Mouse (Mus musculus) forebrain, embryonic 14.5 days (tissue): ENCODE measurements around the gene Fshb. TPM values are rescaled to one million over a fixed set of nuclear protein-coding genes. Genes with fewer than 3 reads are reported as not detected.
A peak's percentile ranks its signal among the peaks of the same experiment; 100 is the strongest.

Source experiments
- ATAC-seq: fragments of 200-750 bp; cut with Nextera tagmentation; 2 replicates; pipeline ENCODE4 v1.8.0; 2017; ENCODE audit warnings: mild to moderate bottlenecking, moderate library complexity
- DNase-seq: peaks from one replicate; pipeline ENCODE4 v3.0.0-alpha.2; 2015; ENCODE audit warnings: low spot score
- H3K27ac ChIP-seq: fragments of 300-500 bp; sonication (generic); 2 replicates; pipeline ENCODE4 v1.5.1; 2014; ENCODE audit warnings: low read depth, mild to moderate bottlenecking, control low read depth, low read length, moderate library complexity
- H3K27me3 ChIP-seq: fragments of 300-500 bp; sonication (generic); replicated peaks from 2 replicates; pipeline ENCODE4 v1.6.1; 2014; ENCODE audit warnings: low read length, control low read depth, mixed read lengths; ENCODE audit not compliant: control insufficient read depth, insufficient read depth
- H3K36me3 ChIP-seq: fragments of 300-500 bp; sonication (generic); 2 replicates; pipeline ENCODE4 v1.6.1; 2014; ENCODE audit warnings: low read length, control low read depth; ENCODE audit not compliant: control insufficient read depth, insufficient read depth
- H3K4me1 ChIP-seq: fragments of 300-500 bp; sonication (generic); 2 replicates; pipeline ENCODE4 v1.6.1; 2014; ENCODE audit warnings: antibody characterized with exemption, low read length, control low read depth; ENCODE audit not compliant: control insufficient read depth, insufficient read depth
- H3K4me2 ChIP-seq: fragments of 300-500 bp; sonication (generic); 2 replicates; pipeline ENCODE4 v1.6.1; 2014; ENCODE audit warnings: mild to moderate bottlenecking, control low read depth, low read length
- H3K4me3 ChIP-seq: fragments of 300-500 bp; sonication (generic); 2 replicates; pipeline ENCODE4 v1.5.1; 2014; ENCODE audit warnings: low read depth, low read length, control low read depth
- H3K9ac ChIP-seq: fragments of 300-500 bp; sonication (generic); 2 replicates; pipeline ENCODE4 v1.6.1; 2014; ENCODE audit warnings: mild to moderate bottlenecking, low read length, control low read depth, moderate library complexity
- H3K9me3 ChIP-seq: fragments of 300-500 bp; sonication (generic); replicated peaks from 2 replicates; pipeline ENCODE4 v1.6.1; 2016; ENCODE audit warnings: low read length, control low read depth, mixed read lengths; ENCODE audit not compliant: control insufficient read depth
- WGBS: fragments of 180-500 bp; shearing (Covaris S2); extraction: QIAGEN DNeasy Blood & Tissue Kit; methylation state at CpG from one replicate; pipeline ENCODE4 v1.1.7; 2014; 5-methylcytosine and 5-hydroxymethylcytosine counted together
- polyA plus RNA-seq: library from polyadenylated mRNA; unstranded; fragments of >200 nt; fragmentation: Nextera tagmentation; extraction: Ambion mirVana; gene quantifications from 2 replicates; pipeline ENCODE4 v1.2.1, GENCODE M21; 2014

Gene Fshb
- not detected in 2 replicates for polyA plus RNA-seq

GRCm38 (mm10) chr2:107059556-107059955 is at the start of gene Fshb:
TSS of gene Fshb (minus strand) at chr2:107059656.
- Histone ChIP-seq H3K27ac (no peak within 1 kb of the TSS), H3K9me3 (no peaks in the 10 kb centered on the region), H3K9ac (no peak within 1 kb of the TSS), H3K4me3 (no peak within 1 kb of the TSS), H3K27me3 (no peaks in the 10 kb centered on the region), H3K4me2 (no peak within 1 kb of the TSS), H3K4me1 (no peaks in the 10 kb centered on the region), H3K36me3 (no peaks in the 10 kb centered on the region)
- DNase-seq (no peak), ATAC-seq (no peak)
- 84% methylated on average over 4 of the region's 4 CpGs for WGBS

DNA sequence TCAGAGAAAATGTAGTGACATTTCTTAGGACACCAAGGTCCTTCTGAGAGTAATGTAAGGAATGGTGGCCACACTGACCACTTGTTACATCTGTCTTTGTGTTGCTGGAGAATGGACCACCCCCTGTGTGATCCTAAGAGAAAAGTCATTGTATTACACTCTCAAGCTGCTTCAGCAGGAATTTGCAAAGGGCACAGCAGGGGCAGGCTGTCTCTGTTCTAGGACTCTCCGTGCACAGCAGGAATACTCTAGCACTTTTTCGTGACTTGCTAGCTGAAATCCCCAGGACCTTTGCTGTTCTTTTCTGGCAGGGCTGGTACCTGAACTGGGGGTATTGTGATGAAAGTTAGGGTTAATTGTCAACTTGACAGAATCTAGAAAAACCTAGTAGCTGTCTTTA is 24.8 kb upstream of the Fshb start:
- no peak overlapping the region for H3K9ac ChIP-seq
- no peaks in the 10 kb centered on the region for H3K4me1 ChIP-seq
- no peak overlapping the region for H3K4me3 ChIP-seq
- no peak for DNase-seq
- WGBS = 6% methylated on average over 2 of the region's 2 CpGs
- no peak overlapping the region for H3K4me2 ChIP-seq
- no peak overlapping the region for H3K27ac ChIP-seq
- no peaks in the 10 kb centered on the region for H3K27me3 ChIP-seq
- no peak for ATAC-seq
- no peaks in the 10 kb centered on the region for H3K36me3 ChIP-seq
- H3K9me3 ChIP-seq = no peaks in the 10 kb centered on the region

DNA sequence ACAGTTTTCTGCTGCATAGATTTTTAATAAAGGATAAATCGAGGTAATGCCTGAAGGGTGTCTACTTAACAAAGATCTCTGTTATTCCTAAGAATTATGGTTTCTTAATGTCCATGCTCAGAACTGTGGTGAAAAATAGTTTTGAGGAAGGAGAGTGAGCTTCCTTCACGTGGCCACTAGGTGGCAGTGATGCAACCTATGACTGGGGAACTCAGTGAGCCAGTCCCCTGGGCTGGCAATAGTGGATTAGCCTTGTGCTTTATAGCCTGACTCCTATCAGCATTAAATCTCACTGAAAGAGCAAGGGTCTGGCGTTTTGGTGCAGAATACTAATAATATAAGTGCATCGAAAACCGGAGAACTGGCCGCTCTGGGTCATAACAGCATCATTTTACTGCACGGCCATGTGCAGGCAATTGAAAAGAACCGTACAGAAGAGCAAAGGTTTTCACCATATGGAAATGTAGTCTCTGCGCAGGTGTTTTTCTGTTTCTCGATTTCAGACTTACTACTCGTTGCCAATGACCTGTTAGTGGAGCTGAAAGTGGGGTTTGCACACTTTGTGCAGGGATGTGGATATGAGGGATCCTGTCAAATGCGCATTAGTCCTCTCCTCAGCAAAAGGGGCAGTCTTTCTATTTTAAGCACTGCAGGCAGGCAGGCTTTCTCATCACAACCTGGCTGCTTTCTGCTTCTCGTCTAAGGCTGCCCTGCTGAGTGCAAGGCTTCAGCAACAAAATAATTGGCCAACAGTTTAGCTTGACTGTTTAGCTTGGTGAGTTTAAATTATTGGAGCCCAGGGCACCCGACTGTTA is 23.8 kb upstream of the Fshb start:
- Histone ChIP-seq H3K9ac (no peak overlapping the region), H3K36me3 (no peaks in the 10 kb centered on the region), H3K27ac (no peak overlapping the region)

DNA sequence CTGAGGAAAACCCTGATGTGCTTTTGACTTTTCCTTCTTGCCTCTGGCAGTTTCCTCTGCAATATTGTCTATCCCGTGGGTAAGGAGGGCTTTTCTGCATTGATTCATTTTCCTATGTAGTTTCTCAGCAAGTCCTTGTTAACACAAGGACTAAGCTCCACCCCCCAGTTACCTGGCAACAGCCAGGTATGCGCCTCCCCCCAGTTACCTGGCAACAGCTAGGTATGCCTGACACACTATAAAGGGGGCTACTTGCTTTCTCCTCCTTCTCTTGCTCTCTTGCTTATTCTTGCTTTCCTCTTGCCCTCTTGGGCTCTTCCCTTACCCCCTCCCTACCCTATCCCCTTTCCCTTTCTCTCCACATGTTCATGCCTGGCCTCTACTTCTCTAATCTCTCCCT is 3.8 kb upstream of the Fshb start:
- no peak overlapping the region for H3K9ac ChIP-seq
- H3K27me3 ChIP-seq = no peaks in the 10 kb centered on the region
- ATAC-seq (no peak), DNase-seq (no peak)
- H3K27ac ChIP-seq = no peak overlapping the region
- H3K4me2 ChIP-seq = no peak overlapping the region
- no peaks in the 10 kb centered on the region for H3K4me1 ChIP-seq
- H3K4me3 ChIP-seq = no peak overlapping the region
- WGBS = 47% methylated on average over 2 of the region's 2 CpGs
- no peaks in the 10 kb centered on the region for H3K9me3 ChIP-seq
- H3K36me3 ChIP-seq = no peaks in the 10 kb centered on the region

More for the DNA sequence above, 23.8 kb upstream of the Fshb start:
- Histone ChIP-seq H3K27me3 (no peaks in the 10 kb centered on the region), H3K4me3 (no peak overlapping the region), H3K9me3 (no peaks in the 10 kb centered on the region), H3K4me2 (no peak overlapping the region), H3K4me1 (no peaks in the 10 kb centered on the region)
- DNase-seq = peak; percentile 71
- peak; percentile 80 for ATAC-seq
- 46% methylated on average over 14 of the region's 14 CpGs for whole genome bisulfite sequencing

DNA sequence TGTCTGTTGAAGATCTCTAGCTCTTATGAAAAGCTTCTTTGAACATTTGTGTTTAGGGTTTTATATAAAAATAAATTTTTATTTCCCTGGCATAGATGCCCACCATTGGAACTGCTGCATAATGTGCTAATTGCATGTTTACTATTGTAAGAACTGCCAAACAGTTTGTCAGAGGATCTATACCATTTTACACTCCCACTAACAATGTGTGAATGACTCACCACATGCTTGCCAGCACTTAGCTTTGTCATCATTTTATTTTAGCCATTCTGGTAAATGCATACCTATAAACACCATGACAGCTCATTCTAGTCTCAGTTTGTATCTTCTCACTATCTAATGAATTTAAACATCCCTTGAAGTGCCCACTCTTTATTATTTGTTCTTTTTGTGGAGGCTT is 13.5 kb downstream of the Fshb start:
- DNase-seq (peak; percentile 42), ATAC-seq (peak; percentile 57; the same call in 1 of the 2 replicates)
- Histone ChIP-seq H3K4me1 (no peaks in the 10 kb centered on the region), H3K27ac (no peak overlapping the region), H3K36me3 (no peaks in the 10 kb centered on the region), H3K4me2 (no peak overlapping the region), H3K9ac (no peak overlapping the region), H3K9me3 (no peaks in the 10 kb centered on the region), H3K27me3 (no peaks in the 10 kb centered on the region), H3K4me3 (no peak overlapping the region)

- ATAC-seq (no peak), DNase-seq (no peak)
- Histone ChIP-seq H3K4me2 (no peak overlapping the region), H3K4me3 (no peak overlapping the region), H3K36me3 (no peaks in the 10 kb centered on the region), H3K9ac (no peak overlapping the region), H3K27ac (no peak overlapping the region), H3K27me3 (no peaks in the 10 kb centered on the region), H3K9me3 (no peaks in the 10 kb centered on the region), H3K4me1 (no peaks in the 10 kb centered on the region)
- WGBS = 87% methylated on average over 4 of the region's 4 CpGs
These were observed 18.6 kb downstream of the Fshb start for GRCm38 (mm10) chr2:107040816-107041215.

DNA sequence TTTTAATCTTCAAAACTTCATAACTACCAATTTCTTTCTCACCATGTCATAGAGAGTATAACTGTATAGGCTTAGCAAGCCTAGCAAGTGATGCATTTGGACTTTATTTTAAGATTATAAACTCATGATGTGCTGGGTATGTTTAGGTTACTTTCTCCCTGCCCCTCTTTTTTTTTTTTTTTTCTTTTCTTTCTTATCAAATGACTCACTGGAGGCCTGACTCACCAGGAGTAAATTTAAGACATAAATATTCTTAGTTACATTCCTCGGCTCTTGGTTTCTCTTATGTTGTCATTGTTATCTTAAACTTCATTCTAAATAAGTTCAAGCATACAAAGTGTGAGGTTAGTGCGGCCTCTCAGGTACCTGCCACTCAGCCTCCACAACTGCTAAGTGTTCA is 23.5 kb downstream of the Fshb start:
- Histone ChIP-seq H3K4me1 (no peaks in the 10 kb centered on the region), H3K9ac (no peak overlapping the region), H3K36me3 (no peaks in the 10 kb centered on the region), H3K4me3 (no peak overlapping the region), H3K27me3 (no peaks in the 10 kb centered on the region), H3K9me3 (no peaks in the 10 kb centered on the region), H3K4me2 (no peak overlapping the region), H3K27ac (no peak overlapping the region)
- ATAC-seq (no peak), DNase-seq (no peak)
- WGBS = 91% methylated on average over 2 of the region's 2 CpGs

DNA sequence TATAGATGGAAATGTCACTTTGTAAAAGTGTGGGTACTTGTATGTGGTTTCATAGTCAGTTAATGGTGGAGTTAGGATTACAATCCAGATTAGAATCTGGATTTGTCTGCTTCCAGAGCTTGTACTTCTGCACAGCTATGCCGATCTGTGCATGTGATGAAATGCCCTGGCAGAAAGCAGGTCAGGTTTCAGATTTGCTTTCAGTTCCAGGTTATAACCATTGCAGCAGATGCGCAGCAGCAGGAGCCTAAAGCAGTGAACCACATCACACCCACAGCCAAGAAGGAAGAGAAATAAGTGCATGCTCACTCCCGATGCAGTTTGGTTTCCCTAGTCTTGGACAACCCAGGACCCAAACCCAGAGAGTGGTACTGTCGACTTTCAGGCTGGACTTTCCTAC is 34.8 kb downstream of the Fshb start:
- H3K9me3 ChIP-seq = no peaks in the 10 kb centered on the region
- H3K27ac ChIP-seq = no peak overlapping the region
- H3K27me3 ChIP-seq = no peaks in the 10 kb centered on the region
- 86% methylated on average over 4 of the region's 4 CpGs for WGBS
- no peaks in the 10 kb centered on the region for H3K4me1 ChIP-seq
- H3K9ac ChIP-seq = no peak overlapping the region
- ATAC-seq = no peak
- H3K36me3 ChIP-seq = no peaks in the 10 kb centered on the region
- H3K4me2 ChIP-seq = no peak overlapping the region
- DNase-seq = no peak
- no peak overlapping the region for H3K4me3 ChIP-seq

DNA sequence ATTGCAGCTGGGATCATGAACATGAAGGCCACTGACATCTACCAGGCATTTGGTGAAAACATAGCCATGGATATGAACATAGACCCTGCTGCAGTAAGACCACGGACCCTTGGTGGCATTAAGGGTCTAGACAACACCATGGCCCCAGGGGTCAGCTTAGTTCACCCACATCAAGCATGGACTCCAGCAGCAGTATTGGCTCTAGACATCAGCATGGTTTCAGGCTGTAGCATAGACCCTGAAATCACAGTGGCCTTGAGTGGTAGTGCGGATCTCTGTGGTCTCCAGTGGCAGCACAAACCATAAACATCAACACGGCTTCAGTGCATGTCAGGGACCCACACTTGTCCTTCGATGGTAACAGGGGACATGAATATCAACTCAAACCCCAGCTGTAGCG is 36.7 kb downstream of the Fshb start:
- ATAC-seq (no peak), DNase-seq (no peak)
- 93% methylated on average over 5 of the region's 5 CpGs for WGBS
- H3K4me3 ChIP-seq = no peak overlapping the region
- H3K4me1 ChIP-seq = no peaks in the 10 kb centered on the region
- H3K27ac ChIP-seq = no peak overlapping the region
- H3K36me3 ChIP-seq = no peaks in the 10 kb centered on the region
- no peak overlapping the region for H3K9ac ChIP-seq
- H3K9me3 ChIP-seq = no peaks in the 10 kb centered on the region
- no peak overlapping the region for H3K4me2 ChIP-seq
- no peaks in the 10 kb centered on the region for H3K27me3 ChIP-seq
